Comparison of ENCODE assay signal across 10 mouse cellular contexts in genomic region chr11:118407318-118407910, GRCm38 (mm10). TPM values are rescaled to one million over a fixed set of nuclear protein-coding genes. Genes with fewer than 3 reads are reported as not detected.
A peak's percentile ranks its signal among the peaks of the same experiment; 100 is the strongest.
DNase-seq lines count a peak whose midpoint lies in the region; ATAC-seq and TF ChIP-seq lines count a peak whose summit lies in the region.
"Had no signal": no experiment of that assay in that cellular context is flagged by ENCODE, and none has a peak within 500 bp of the region (broad histone marks: within the 10 kb centered on the region; RNA-seq: fewer than 3 reads in every experiment).

No protein-coding gene starts in this region.

- no peaks in the 10 kb centered on the region for H3K9me3 ChIP-seq in hindbrain, embryonic 10.5 days
- H3K9me3 ChIP-seq: midbrain, embryonic 12.5 days had no signal

- no peak for ATAC-seq in erythroid progenitor cell, adult 5-6 weeks (replicated peaks; ENCODE audit: low FRiP score, poor library complexity, severe bottlenecking)

- H3K27me3 ChIP-seq in hindbrain, embryonic 10.5 days (ENCODE audit: insufficient read depth, poor library complexity, severe bottlenecking): no peaks in the 10 kb centered on the region
- H3K27me3 ChIP-seq: midbrain, embryonic 12.5 days had no signal

- H3K4me3 ChIP-seq in layer of hippocampus, adult 2 months: no peak overlapping the region
- H3K4me3 ChIP-seq in hindbrain, embryonic 10.5 days: no peak overlapping the region
- H3K4me3 ChIP-seq: erythroblast, embryonic 14.5 days; midbrain, embryonic 12.5 days had no signal

- TF ChIP-seq CTCF in layer of hippocampus, adult 2 months (conservative IDR thresholded peaks at IDR 0.05): peak; percentile 83

- no peak overlapping the region for H3K27ac ChIP-seq in layer of hippocampus, adult 2 months
- H3K27ac ChIP-seq in hindbrain, embryonic 10.5 days: no peak overlapping the region
- H3K27ac ChIP-seq: midbrain, embryonic 12.5 days had no signal

- 85% methylated on average over 23 of the region's 23 CpGs for WGBS in hindbrain, embryonic 10.5 days

- H3K36me3 ChIP-seq in hindbrain, embryonic 10.5 days: peaks cover 75% of the 10 kb centered on the region

- peak; percentile 46 to 76 for DNase-seq in adrenal gland, adult (ENCODE audit: inconsistent age in 2 of 2, low spot score in 1 of 2)
- no peak for DNase-seq in adrenal gland, postnatal 4 days (ENCODE audit: low spot score in 2 of 2)
- peak in 1 of 2 experiments; percentile 65 for DNase-seq in layer of hippocampus, adult 2 months (ENCODE audit: low spot score in 2 of 2)
- DNase-seq in layer of hippocampus, postnatal 14 days (ENCODE audit: low spot score in 2 of 2): no peak
- peak; percentile 69 to 74 for DNase-seq in B cell, adult 2 months
- peak; percentile 43 for DNase-seq in gastrocnemius, postnatal 25 days
- no peak for DNase-seq in hindbrain, embryonic 10.5 days (ENCODE audit: low spot score)

- peaks cover 27% of the 10 kb centered on the region for H3K4me1 ChIP-seq in hindbrain, embryonic 10.5 days (replicated peaks)
- H3K4me1 ChIP-seq: midbrain, embryonic 12.5 days had no signal

RNA-seq across cellular contexts. Expression of gene Lgals3bp, which starts 5.5 kb away (rescaled TPM):
- total RNA-seq in adrenal gland, postnatal 4 days (2021): 10 to 100 TPM; 60.6 to 61.6 TPM
- total RNA-seq in layer of hippocampus, adult 2 months (2021): 10 to 100 TPM; 17.8 to 18.3 TPM
- 10 to 100 TPM; 11.1 to 14.4 TPM for total RNA-seq in layer of hippocampus, postnatal 14 days (2021)
- 10 to 100 TPM; 11.0 to 14.7 TPM for total RNA-seq in gastrocnemius, postnatal 25 days (2021)
- polyA plus RNA-seq in hindbrain, embryonic 10.5 days (2016; fragmentation: Nextera tagmentation; extraction: Ambion mirVana): 1.8 and 2.0 TPM in 2 replicates
- 31.9 and 57.7 TPM in 2 replicates for total RNA-seq in erythroid progenitor cell, adult 5-6 weeks (2015; ENCODE audit: low replicate concordance)
- 21.6 and 56.7 TPM in 2 replicates for total RNA-seq in erythroid progenitor cell, adult 5-6 weeks (2017; ENCODE audit: low replicate concordance)

RNA-seq across cellular contexts. Expression of gene Cant1, which starts 11.5 kb away (rescaled TPM):
- total RNA-seq in adrenal gland, postnatal 4 days (2021): 10 to 100 TPM; 33.7 to 36.5 TPM
- total RNA-seq in layer of hippocampus, adult 2 months (2021): 10 to 100 TPM; 38.0 to 40.5 TPM
- total RNA-seq in layer of hippocampus, postnatal 14 days (2021): 10 to 100 TPM; 37.0 to 40.6 TPM
- total RNA-seq in gastrocnemius, postnatal 25 days (2021): 1 to 10 TPM; 9.3 to 9.9 TPM
- 23.7 and 31.1 TPM in 2 replicates for polyA plus RNA-seq in hindbrain, embryonic 10.5 days (2016; fragmentation: Nextera tagmentation; extraction: Ambion mirVana)
- 5.4 and 8.0 TPM in 2 replicates for total RNA-seq in erythroid progenitor cell, adult 5-6 weeks (2015; ENCODE audit: low replicate concordance)
- total RNA-seq in erythroid progenitor cell, adult 5-6 weeks (2017; ENCODE audit: low replicate concordance): 6.9 and 11.3 TPM in 2 replicates

RNA-seq across cellular contexts. Expression of gene C1qtnf1, which starts 20.6 kb away (rescaled TPM):
- total RNA-seq in adrenal gland, postnatal 4 days (2021): 10 to 100 TPM; 25.0 to 33.4 TPM
- total RNA-seq in layer of hippocampus, adult 2 months (2021): 1 to 10 TPM; 3.0 to 3.9 TPM
- 1 to 10 TPM; 3.9 to 5.3 TPM for total RNA-seq in layer of hippocampus, postnatal 14 days (2021)
- total RNA-seq in gastrocnemius, postnatal 25 days (2021): 10 to 100 TPM in 1 of 2 experiments, 1 to 10 TPM in 1; 9.2 to 13.4 TPM
- polyA plus RNA-seq in hindbrain, embryonic 10.5 days (2016; fragmentation: Nextera tagmentation; extraction: Ambion mirVana): 1.8 and 2.0 TPM in 2 replicates
- total RNA-seq in erythroid progenitor cell, adult 5-6 weeks (2015; ENCODE audit: low replicate concordance): not detected in 2 replicates
- total RNA-seq in erythroid progenitor cell, adult 5-6 weeks (2017; ENCODE audit: low replicate concordance): not detected in 2 replicates
- polyA plus RNA-seq: erythroblast, embryonic 14.5 days had no signal

RNA-seq across cellular contexts. Expression of gene Timp2, which starts 51.9 kb away (rescaled TPM):
- 100 to 1,000 TPM; 107 to 108 TPM for total RNA-seq in adrenal gland, postnatal 4 days (2021)
- 100 to 1,000 TPM; 168 to 196 TPM for total RNA-seq in layer of hippocampus, adult 2 months (2021)
- total RNA-seq in layer of hippocampus, postnatal 14 days (2021): 100 to 1,000 TPM; 266 to 270 TPM
- 10 to 100 TPM; 77.3 to 96.4 TPM for total RNA-seq in gastrocnemius, postnatal 25 days (2021)
- polyA plus RNA-seq in hindbrain, embryonic 10.5 days (2016; fragmentation: Nextera tagmentation; extraction: Ambion mirVana): 28.6 and 36.3 TPM in 2 replicates
- total RNA-seq in erythroid progenitor cell, adult 5-6 weeks (2015; ENCODE audit: low replicate concordance): 11.3 and 14.1 TPM in 2 replicates
- 9.0 and 16.9 TPM in 2 replicates for total RNA-seq in erythroid progenitor cell, adult 5-6 weeks (2017; ENCODE audit: low replicate concordance)

Comparison
In these comparisons a context has a peak if more than half of its experiments do, and no peak if none do; other contexts are left out.
1. DNase-seq: peak in adrenal gland, adult (2 of 2), B cell, adult 2 months (2 of 2) and gastrocnemius, postnatal 25 days (single experiment); none in adrenal gland, postnatal 4 days (0 of 2), layer of hippocampus, postnatal 14 days (0 of 2) and hindbrain, embryonic 10.5 days (single experiment).
2. RNA of gene C1qtnf1, which starts 20.6 kb away (total RNA-seq): 25.0 to 33.4 TPM in adrenal gland, postnatal 4 days, 9.2 to 13.4 TPM in gastrocnemius, postnatal 25 days, 3.9 to 5.3 TPM in layer of hippocampus, postnatal 14 days and 3.0 to 3.9 TPM in layer of hippocampus, adult 2 months; not detected in erythroid progenitor cell, adult 5-6 weeks; every median in the first group is over 4 times any median in the second.